Mouse (Mus musculus) brown adipose tissue, adult 24 weeks (tissue): Measurements from ENCODE around the gene Oas2. TPM values are rescaled to one million over a fixed set of nuclear protein-coding genes. Genes with fewer than 3 reads are reported as not detected.

Source experiments
- H3K27ac ChIP-seq: fragments of 200-500 bp; replicated peaks from 2 replicates; pipeline ENCODE4 v1.5.1; 2012; ENCODE audit warnings: low read depth, mild to moderate bottlenecking, low read length
- H3K4me1 ChIP-seq: fragments of 200-500 bp; 2 replicates; pipeline ENCODE4 v1.6.1; 2012; ENCODE audit warnings: low read length, mixed read lengths; ENCODE audit not compliant: control insufficient read depth, insufficient read depth, insufficient read length
- H3K4me3 ChIP-seq: fragments of 200-500 bp; 2 replicates; pipeline ENCODE4 v1.5.1; 2012; ENCODE audit warnings: low read depth, mild to moderate bottlenecking, low read length, moderate library complexity; ENCODE audit not compliant: insufficient read depth
- polyA plus RNA-seq: library from polyadenylated mRNA; stranded (reverse); fragments of >200 nt; gene quantifications from 2 replicates; pipeline ENCODE4 v1.2.4, GENCODE M21; 2012; ENCODE audit not compliant: missing spikeins, insufficient read depth, insufficient read length

Oas2 gene
- polyA plus RNA-seq, 1 experiment, result 1.2 TPM

GRCm38 (mm10) chr5:120694695-120695074, 55.0 kb downstream of the Oas2 start:
- no peaks in the 10 kb centered on the region for H3K4me1 ChIP-seq
- H3K27ac ChIP-seq, result no peak overlapping the region
- H3K4me3 ChIP-seq, result no peak overlapping the region

GRCm38 (mm10) chr5:120693931-120694694, 55.5 kb downstream of the Oas2 start:
- H3K27ac ChIP-seq, result no peak overlapping the region
- H3K4me1 ChIP-seq, result no peaks in the 10 kb centered on the region
- H3K4me3 ChIP-seq, result no peak overlapping the region

GRCm38 (mm10) chr5:120692034-120692433, 57.6 kb downstream of the Oas2 start:
- H3K4me1 ChIP-seq, result no peaks in the 10 kb centered on the region
- H3K27ac ChIP-seq, result no peak overlapping the region
- no peak overlapping the region for H3K4me3 ChIP-seq

GRCm38 (mm10) chr5:120690417-120690816, 59.2 kb downstream of the Oas2 start:
- Histone ChIP-seq H3K4me1 (no peaks in the 10 kb centered on the region), H3K27ac (no peak overlapping the region), H3K4me3 (no peak overlapping the region)

GRCm38 (mm10) chr5:120688434-120688833, 61.2 kb downstream of the Oas2 start:
- no peak overlapping the region for H3K27ac ChIP-seq
- H3K4me3 ChIP-seq, result no peak overlapping the region
- no peaks in the 10 kb centered on the region for H3K4me1 ChIP-seq

- no peak overlapping the region for H3K4me3 ChIP-seq
- no peaks in the 10 kb centered on the region for H3K4me1 ChIP-seq
- no peak overlapping the region for H3K27ac ChIP-seq
Observed at GRCm38 (mm10) chr5:120687897-120688296, 61.8 kb downstream of the Oas2 start.

- no peak overlapping the region for H3K4me3 ChIP-seq
- H3K27ac ChIP-seq, result no peak overlapping the region
- H3K4me1 ChIP-seq, result no peaks in the 10 kb centered on the region
Observed at GRCm38 (mm10) chr5:120687484-120687851, 62.2 kb downstream of the Oas2 start.

GRCm38 (mm10) chr5:120686749-120687483, 62.7 kb downstream of the Oas2 start:
- H3K4me3 ChIP-seq, result no peak overlapping the region
- no peaks in the 10 kb centered on the region for H3K4me1 ChIP-seq
- no peak overlapping the region for H3K27ac ChIP-seq

- no peak overlapping the region for H3K27ac ChIP-seq
- no peak overlapping the region for H3K4me3 ChIP-seq
- H3K4me1 ChIP-seq, result no peaks in the 10 kb centered on the region
Observed at GRCm38 (mm10) chr5:120685678-120686077, 64.0 kb downstream of the Oas2 start.

GRCm38 (mm10) chr5:120682982-120683771, 66.5 kb downstream of the Oas2 start:
- Histone ChIP-seq H3K4me1 (no peaks in the 10 kb centered on the region), H3K4me3 (no peak overlapping the region), H3K27ac (no peak overlapping the region)

- Histone ChIP-seq H3K27ac (no peak overlapping the region), H3K4me3 (no peak overlapping the region), H3K4me1 (no peaks in the 10 kb centered on the region)
Observed at GRCm38 (mm10) chr5:120680918-120681317, 68.7 kb downstream of the Oas2 start.

Other genes with a start within 250 kb of the Oas2 start
- 20.4 and 22.8 TPM in 2 replicates for gene Plbd2, start 246.2 kb downstream of the Oas2 start, polyA plus RNA-seq
- gene Slc8b1, start 238.7 kb downstream of the Oas2 start, polyA plus RNA-seq, result 4.3 and 5.7 TPM in 2 replicates
- 28.6 and 39.1 TPM in 2 replicates for gene Tpcn1, start 161.2 kb downstream of the Oas2 start, polyA plus RNA-seq
- gene Iqcd, start 160.8 kb downstream of the Oas2 start, polyA plus RNA-seq, result not detected in 2 replicates
- 11.3 and 15.3 TPM in 2 replicates for gene Rita1, start 137.3 kb downstream of the Oas2 start, polyA plus RNA-seq
- gene Ddx54, start 137.1 kb downstream of the Oas2 start, polyA plus RNA-seq, result 10.3 and 13.0 TPM in 2 replicates
- gene Cfap73, start 115.6 kb downstream of the Oas2 start, polyA plus RNA-seq, result not detected in 2 replicates
- not detected in 2 replicates for gene Rasal1, start 101.0 kb downstream of the Oas2 start, polyA plus RNA-seq
- gene Dtx1, start 37.9 kb downstream of the Oas2 start, polyA plus RNA-seq, result 0.52 TPM in 1 of 2 replicates, not detected in the other
- 0.33 TPM in 1 of 2 replicates, not detected in the other for gene Oas3, start 27.8 kb upstream of the Oas2 start, polyA plus RNA-seq
- gene Oas1e, start 45.7 kb upstream of the Oas2 start, polyA plus RNA-seq, result not detected in 2 replicates
- 0.79 and 0.87 TPM in 2 replicates for gene Oas1c, start 62.7 kb upstream of the Oas2 start, polyA plus RNA-seq
- not detected in 2 replicates for gene Oas1f, start 97.5 kb upstream of the Oas2 start, polyA plus RNA-seq
- gene Oas1h, start 111.6 kb upstream of the Oas2 start, polyA plus RNA-seq, result not detected in 2 replicates
- 2.2 TPM in 1 of 2 replicates, not detected in the other for gene Oas1g, start 137.8 kb upstream of the Oas2 start, polyA plus RNA-seq
- gene Oas1a, start 157.7 kb upstream of the Oas2 start, polyA plus RNA-seq, result 1.3 TPM in 1 of 2 replicates, not detected in the other
- gene Oas1d, start 164.7 kb upstream of the Oas2 start, polyA plus RNA-seq, result not detected in 2 replicates